Mouse (Mus musculus): ENCODE results near the gene Slc24a3. TPM values are rescaled to one million over a fixed set of nuclear protein-coding genes. Genes with fewer than 3 reads are reported as not detected.

The Slc24a3 gene
- polyA plus RNA-seq, 1 experiment from 2014 or later, result 0.68 TPM

DNA sequence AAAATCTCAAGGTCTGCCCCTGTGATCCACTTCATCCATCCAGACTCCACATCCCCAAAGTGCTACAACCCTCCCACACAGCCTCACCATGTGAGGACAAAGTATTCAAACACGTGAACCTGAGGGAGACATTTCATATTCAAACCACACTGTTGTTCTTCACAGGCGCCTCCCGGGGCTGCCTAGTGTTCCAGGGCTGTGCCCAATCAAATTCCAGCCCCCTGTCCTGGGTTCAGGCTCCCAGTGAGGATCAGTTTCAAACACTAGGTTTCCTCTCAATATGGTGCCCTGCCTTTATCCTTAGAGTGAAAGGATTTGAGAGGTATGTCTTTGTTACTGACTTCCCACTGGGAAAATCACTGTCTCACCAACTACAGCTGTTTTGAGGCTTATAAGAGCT lies 488.6 kb downstream of the Slc24a3 start:
- no peak overlapping the region for H3K27ac ChIP-seq (replicated peaks)
- 54% methylated on average over 3 of the region's 3 CpGs for WGBS (ENCODE audit: insufficient replicate concordance)
- H3K36me3 ChIP-seq (replicated peaks), result no peaks in the 10 kb centered on the region
- no peaks in the 10 kb centered on the region for H3K27me3 ChIP-seq
- no peak overlapping the region for H3K4me2 ChIP-seq
- H3K9me3 ChIP-seq (replicated peaks), result no peaks in the 10 kb centered on the region
- no peak overlapping the region for H3K4me3 ChIP-seq (replicated peaks)
- H3K9ac ChIP-seq, result no peak overlapping the region
- H3K4me1 ChIP-seq (replicated peaks), result no peaks in the 10 kb centered on the region
- ATAC-seq (ENCODE audit: insufficient read depth), result no peak

DNA sequence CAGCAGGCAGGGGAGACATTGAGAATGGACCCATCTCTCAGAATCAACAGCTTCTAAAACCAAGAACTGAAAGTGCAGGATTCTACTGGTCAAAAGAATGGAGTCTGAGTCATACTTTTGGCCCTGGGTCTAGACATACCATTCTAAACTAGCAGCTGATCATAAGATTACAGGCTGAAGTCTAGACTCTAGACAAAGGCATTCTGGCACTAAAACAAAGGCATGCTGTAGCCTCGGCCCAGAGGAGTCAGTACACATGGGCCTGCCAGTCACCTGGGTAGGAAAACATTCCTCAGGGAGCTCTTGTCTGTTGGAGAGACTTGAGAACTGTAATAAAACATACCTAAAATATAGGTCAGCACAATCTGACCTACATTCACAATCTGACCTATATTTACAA lies 489.2 kb downstream of the Slc24a3 start:
- H3K4me3 ChIP-seq (replicated peaks), result no peak overlapping the region
- H3K9me3 ChIP-seq (replicated peaks), result no peaks in the 10 kb centered on the region
- WGBS (ENCODE audit: insufficient replicate concordance), result 26% methylated on average over 1 of the region's 1 CpGs
- H3K4me1 ChIP-seq (replicated peaks), result no peaks in the 10 kb centered on the region
- no peak overlapping the region for H3K27ac ChIP-seq (replicated peaks)
- no peak overlapping the region for H3K4me2 ChIP-seq
- no peaks in the 10 kb centered on the region for H3K36me3 ChIP-seq (replicated peaks)
- H3K9ac ChIP-seq, result no peak overlapping the region
- no peak for ATAC-seq (ENCODE audit: insufficient read depth)
- H3K27me3 ChIP-seq, result no peaks in the 10 kb centered on the region

DNA sequence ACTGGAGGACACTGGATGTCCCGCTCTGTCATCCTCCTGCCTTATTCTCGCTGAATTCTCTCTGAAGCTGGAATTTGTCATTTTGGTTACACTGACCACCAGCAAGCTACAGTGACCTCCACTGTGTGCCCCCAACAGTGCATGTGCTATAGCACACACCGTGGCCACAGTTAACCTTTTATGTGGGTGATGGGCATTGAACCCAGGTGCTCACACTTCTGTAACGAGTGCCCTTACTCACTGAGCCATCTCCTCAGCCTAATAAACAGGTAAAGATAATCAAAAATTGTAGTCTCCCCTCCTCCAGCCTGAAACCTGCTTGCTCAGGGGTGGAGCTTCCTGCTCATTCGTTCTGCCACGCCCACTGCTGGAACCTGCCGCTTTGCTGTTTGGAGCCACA lies 493.7 kb downstream of the Slc24a3 start:
- no peak for ATAC-seq (ENCODE audit: insufficient read depth)

DNA sequence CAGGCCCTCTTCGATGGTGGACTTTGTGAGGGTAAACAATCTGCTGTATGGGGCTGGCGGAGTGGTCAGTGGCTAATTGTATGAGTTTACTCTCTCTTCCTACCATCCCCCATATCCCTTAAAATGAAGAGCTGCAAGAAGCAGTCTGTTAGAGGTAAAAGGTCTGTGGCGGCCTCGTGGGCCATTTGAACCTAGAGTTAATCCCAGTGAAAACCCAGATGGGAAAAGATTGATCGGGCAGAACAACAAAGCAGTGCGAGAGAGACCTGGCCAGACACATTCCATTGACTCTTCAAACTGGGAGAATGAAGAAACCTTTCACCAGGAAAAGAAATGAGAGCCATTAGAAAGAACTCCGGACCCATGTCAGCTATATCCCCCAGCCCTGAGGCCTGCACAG lies 496.3 kb downstream of the Slc24a3 start:
- Histone ChIP-seq H3K27ac (replicated peaks) (no peak overlapping the region), H3K4me3 (replicated peaks) (no peak overlapping the region), H3K4me2 (no peak overlapping the region), H3K36me3 (replicated peaks) (no peaks in the 10 kb centered on the region), H3K27me3 (no peaks in the 10 kb centered on the region), H3K4me1 (replicated peaks) (no peaks in the 10 kb centered on the region), H3K9me3 (replicated peaks) (no peaks in the 10 kb centered on the region), H3K9ac (no peak overlapping the region)
- WGBS (ENCODE audit: insufficient replicate concordance), result 61% methylated on average over 7 of the region's 7 CpGs
- ATAC-seq (ENCODE audit: insufficient read depth), result no peak

More for the DNA sequence above, 493.7 kb downstream of the Slc24a3 start:
- WGBS (ENCODE audit: insufficient replicate concordance), result 54% methylated on average over 6 of the region's 7 CpGs
- no peak overlapping the region for H3K27ac ChIP-seq (replicated peaks)
- no peaks in the 10 kb centered on the region for H3K27me3 ChIP-seq
- no peak overlapping the region for H3K4me2 ChIP-seq
- H3K36me3 ChIP-seq (replicated peaks), result no peaks in the 10 kb centered on the region
- H3K4me1 ChIP-seq (replicated peaks), result no peaks in the 10 kb centered on the region
- H3K9ac ChIP-seq, result no peak overlapping the region
- no peaks in the 10 kb centered on the region for H3K9me3 ChIP-seq (replicated peaks)
- H3K4me3 ChIP-seq (replicated peaks), result no peak overlapping the region

DNA sequence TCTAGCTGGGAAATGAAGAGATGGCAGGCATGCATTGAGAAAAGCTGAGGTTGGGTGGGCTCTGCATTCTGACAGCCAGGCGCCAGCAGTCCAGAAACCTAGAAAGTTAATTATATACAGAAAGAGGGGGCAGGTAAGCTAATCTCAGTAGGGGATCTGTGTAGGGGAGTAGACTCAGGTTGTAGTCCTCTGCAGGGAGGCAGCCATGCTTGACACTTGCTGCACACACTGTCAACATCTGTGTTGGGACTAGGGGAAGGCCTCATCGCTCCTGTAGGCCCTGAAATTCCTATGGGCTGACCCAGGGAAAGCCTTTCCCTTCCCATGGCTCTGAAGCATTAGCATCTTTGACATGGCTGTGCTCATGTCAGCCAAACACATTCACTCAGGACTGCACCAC lies 496.8 kb downstream of the Slc24a3 start:
- Histone ChIP-seq H3K9ac (no peak overlapping the region), H3K4me1 (replicated peaks) (no peaks in the 10 kb centered on the region), H3K9me3 (replicated peaks) (no peaks in the 10 kb centered on the region), H3K36me3 (replicated peaks) (no peaks in the 10 kb centered on the region), H3K4me3 (replicated peaks) (no peak overlapping the region), H3K27ac (replicated peaks) (no peak overlapping the region), H3K4me2 (no peak overlapping the region), H3K27me3 (no peaks in the 10 kb centered on the region)
- ATAC-seq (ENCODE audit: insufficient read depth), result no peak
- WGBS (ENCODE audit: insufficient replicate concordance), result 59% methylated on average over 2 of the region's 2 CpGs

DNA sequence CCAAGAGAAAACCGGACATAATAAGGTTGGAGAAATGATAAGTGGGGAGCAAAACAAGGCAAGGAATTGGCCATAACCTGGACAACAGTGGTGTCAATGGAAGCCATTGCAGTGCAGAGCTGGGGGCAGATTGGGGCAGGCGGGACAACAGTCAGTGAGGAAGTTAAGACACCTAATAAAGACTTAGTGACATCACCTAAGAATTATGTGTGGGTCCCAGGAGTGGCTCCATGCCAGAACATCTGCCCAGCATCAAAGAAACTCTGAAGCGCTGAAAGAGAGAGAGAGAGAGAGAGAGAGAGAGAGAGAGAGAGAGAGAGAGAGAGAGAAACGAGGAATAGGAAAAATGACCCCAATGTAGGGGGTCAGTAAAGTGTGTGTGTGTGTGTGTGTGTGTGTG lies 500.6 kb downstream of the Slc24a3 start:
- Histone ChIP-seq H3K27ac (replicated peaks) (no peak overlapping the region), H3K36me3 (replicated peaks) (no peaks in the 10 kb centered on the region), H3K4me1 (replicated peaks) (no peaks in the 10 kb centered on the region), H3K4me2 (no peak overlapping the region), H3K9ac (no peak overlapping the region), H3K4me3 (replicated peaks) (no peak overlapping the region), H3K9me3 (replicated peaks) (no peaks in the 10 kb centered on the region), H3K27me3 (no peaks in the 10 kb centered on the region)
- WGBS (ENCODE audit: insufficient replicate concordance), result 53% methylated on average over 4 of the region's 4 CpGs
- no peak for ATAC-seq (ENCODE audit: insufficient read depth)

DNA sequence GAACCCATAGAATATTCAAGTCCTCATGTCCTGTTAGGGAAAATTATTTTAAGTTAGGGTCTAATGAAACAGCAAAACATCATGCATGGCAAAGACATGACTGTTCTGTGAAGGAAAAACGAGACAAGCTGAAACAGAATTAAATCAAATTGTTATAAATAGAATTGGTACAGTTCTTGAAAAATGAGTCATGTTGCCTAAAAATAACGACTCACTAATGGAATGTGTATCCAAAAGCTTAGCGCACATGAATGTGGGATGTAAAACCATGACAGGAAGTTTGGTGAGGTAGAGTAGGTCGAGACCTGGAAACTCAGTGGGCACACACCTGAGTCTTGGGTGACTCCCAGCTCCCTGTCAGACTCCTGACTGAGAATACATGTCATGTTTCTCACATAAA lies 502.6 kb downstream of the Slc24a3 start:
- Histone ChIP-seq H3K27ac (replicated peaks) (no peak overlapping the region), H3K4me1 (replicated peaks) (peaks cover 7% of the 10 kb centered on the region; the same call in 1 of the 2 replicates), H3K27me3 (peaks cover 8% of the 10 kb centered on the region), H3K9me3 (replicated peaks) (no peaks in the 10 kb centered on the region), H3K36me3 (replicated peaks) (no peaks in the 10 kb centered on the region), H3K4me3 (replicated peaks) (no peak overlapping the region), H3K4me2 (no peak overlapping the region), H3K9ac (no peak overlapping the region)
- 57% methylated on average over 4 of the region's 4 CpGs for WGBS (ENCODE audit: insufficient replicate concordance)
- ATAC-seq (ENCODE audit: insufficient read depth), result no peak

DNA sequence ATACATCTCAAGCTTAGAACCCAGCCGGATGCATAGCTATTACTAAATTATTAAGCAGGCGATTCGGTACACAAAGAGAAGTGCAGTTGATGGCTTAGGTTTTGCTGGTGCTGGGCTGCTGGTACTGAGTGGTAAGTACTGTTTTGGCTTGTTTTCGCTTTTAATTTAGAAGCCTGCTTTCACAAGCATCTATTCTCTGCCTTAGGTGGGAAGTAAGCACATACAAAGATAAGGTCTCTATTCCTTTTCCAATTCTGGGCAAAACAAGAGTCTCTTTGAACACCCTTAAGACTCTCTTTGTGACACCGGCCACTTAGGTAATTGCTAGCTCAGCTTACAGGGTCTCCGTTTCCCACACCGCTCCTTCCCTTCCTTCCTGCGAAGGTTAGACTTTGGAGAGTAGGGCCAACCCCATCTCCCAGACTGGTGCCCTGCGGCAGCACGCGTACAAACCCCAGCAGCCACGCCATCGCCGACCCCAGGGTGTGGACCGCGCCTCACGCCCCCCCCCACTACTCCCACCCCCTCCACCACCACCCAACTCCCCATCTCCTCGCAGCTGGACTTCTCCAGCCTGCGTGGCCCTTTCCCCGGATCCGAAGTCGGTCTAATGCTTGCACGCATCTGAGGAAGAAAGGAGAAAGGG lies 507.1 kb downstream of the Slc24a3 start:
- 5% methylated on average over 23 of the region's 23 CpGs for WGBS (ENCODE audit: insufficient replicate concordance)
- H3K36me3 ChIP-seq (replicated peaks), result no peaks in the 10 kb centered on the region
- H3K27ac ChIP-seq (replicated peaks), result 0 out of 2 replicates have a peak overlapping the region, but pooled peaks have one; percentile 2

DNA sequence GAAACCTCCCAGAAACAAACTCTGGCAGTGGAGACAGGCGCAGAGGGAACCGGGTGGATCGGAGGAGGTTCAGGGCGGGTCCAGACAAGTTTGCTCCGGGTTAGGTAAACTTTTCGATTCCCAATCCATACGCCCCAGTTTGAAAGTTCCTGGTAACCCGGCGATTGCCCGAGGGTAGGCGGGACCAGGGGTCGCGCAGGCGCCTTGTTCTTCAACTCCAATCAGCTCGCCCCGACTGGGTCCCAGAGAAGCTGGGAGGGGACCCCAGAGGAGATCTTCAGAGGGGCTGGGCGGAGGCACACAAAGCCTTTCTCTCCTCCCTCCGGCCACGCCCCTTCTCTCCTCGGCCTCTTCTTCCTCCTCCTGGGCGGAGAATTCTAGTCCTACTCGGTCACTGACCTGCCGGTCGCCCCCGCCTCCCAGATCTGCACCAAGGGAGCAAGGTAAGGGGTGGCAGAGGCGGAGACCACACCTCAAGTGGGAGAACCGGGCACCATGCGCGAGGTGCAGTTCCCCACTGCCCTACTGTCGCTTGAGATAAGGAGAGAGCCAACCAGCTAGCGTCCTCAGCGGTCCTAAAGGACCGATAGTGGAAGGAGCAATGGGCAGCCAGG lies 507.7 kb downstream of the Slc24a3 start, which contains the start of gene Rin2:
TSS of gene Rin2 (plus strand) at position 74 of the 614 bp plus-strand sequence.
- peak within 1 kb of the TSS; percentile 75 for H3K4me2 ChIP-seq
- under 1% methylated on average over 33 of the region's 33 CpGs for WGBS (ENCODE audit: insufficient replicate concordance)
- peak within 1 kb of the TSS; percentile 59 for H3K4me3 ChIP-seq (replicated peaks)
- H3K9ac ChIP-seq, result no peak within 1 kb of the TSS
- H3K36me3 ChIP-seq (replicated peaks), result no peaks in the 10 kb centered on the region
- no peaks in the 10 kb centered on the region for H3K9me3 ChIP-seq (replicated peaks)
- H3K27me3 ChIP-seq, result peaks cover 17% of the 10 kb centered on the region
- H3K27ac ChIP-seq (replicated peaks), result 0 out of 2 replicates have a peak within 1 kb of the TSS, but pooled peaks have one; percentile 2
- ATAC-seq (ENCODE audit: insufficient read depth), result peak; percentile 55
- H3K4me1 ChIP-seq (replicated peaks), result peaks cover 16% of the 10 kb centered on the region

More for the DNA sequence above, 507.1 kb downstream of the Slc24a3 start:
- Histone ChIP-seq H3K9ac (no peak overlapping the region), H3K9me3 (replicated peaks) (no peaks in the 10 kb centered on the region), H3K4me2 (peak overlapping the region; percentile 75), H3K4me3 (replicated peaks) (peak overlapping the region; percentile 59), H3K27me3 (peaks cover 17% of the 10 kb centered on the region), H3K4me1 (replicated peaks) (peaks cover 16% of the 10 kb centered on the region)
- no peak for ATAC-seq (ENCODE audit: insufficient read depth)

DNA sequence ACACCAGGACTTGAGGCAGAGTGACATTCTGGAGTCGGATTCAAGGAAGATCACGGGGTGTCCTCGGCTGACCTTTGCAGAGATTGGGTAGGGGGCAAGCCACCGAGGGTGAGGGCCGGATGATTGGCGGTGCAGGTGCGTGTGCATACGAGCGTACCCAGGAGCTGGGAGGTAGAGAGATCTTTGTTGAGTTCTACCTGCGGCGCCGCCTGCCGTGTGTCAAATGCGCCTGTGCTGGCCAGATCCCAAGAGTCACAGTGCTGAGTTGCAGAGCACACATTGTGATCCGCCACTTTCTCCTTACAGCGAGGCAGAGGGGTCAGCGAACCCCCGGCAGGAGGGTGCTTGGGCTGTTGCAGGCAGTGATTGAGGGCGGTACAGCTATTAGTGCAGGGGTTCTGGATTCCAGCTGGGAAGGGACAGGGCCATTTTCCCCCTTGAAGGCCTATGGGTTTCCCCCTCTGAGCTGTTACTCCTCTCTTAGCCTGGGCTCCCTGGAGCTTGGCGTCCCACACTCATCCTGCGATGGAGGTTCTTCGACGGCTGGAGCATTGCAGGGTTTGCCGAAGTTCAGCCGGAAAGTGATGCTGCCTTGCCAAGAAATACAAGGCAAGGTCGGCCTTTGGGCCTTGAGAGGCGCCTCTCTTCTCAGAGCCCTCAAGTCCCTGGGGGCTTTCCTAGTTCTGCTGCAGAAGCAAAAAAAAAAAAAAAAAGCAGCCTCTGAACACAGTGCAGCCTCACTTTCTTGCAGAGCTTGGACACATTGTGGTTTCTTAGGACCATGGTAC lies 508.4 kb downstream of the Slc24a3 start:
- Histone ChIP-seq H3K9me3 (replicated peaks) (no peaks in the 10 kb centered on the region), H3K4me3 (replicated peaks) (peak overlapping the region; percentile 59), H3K36me3 (replicated peaks) (no peaks in the 10 kb centered on the region), H3K9ac (no peak overlapping the region), H3K4me2 (peak overlapping the region; percentile 75), H3K27me3 (peaks cover 17% of the 10 kb centered on the region), H3K27ac (replicated peaks) (no peak overlapping the region), H3K4me1 (replicated peaks) (peaks cover 16% of the 10 kb centered on the region)
- 14% methylated on average over 27 of the region's 27 CpGs for WGBS (ENCODE audit: insufficient replicate concordance)
- peak; percentile 36; the same call in 1 of the 2 replicates for ATAC-seq (ENCODE audit: insufficient read depth)

DNA sequence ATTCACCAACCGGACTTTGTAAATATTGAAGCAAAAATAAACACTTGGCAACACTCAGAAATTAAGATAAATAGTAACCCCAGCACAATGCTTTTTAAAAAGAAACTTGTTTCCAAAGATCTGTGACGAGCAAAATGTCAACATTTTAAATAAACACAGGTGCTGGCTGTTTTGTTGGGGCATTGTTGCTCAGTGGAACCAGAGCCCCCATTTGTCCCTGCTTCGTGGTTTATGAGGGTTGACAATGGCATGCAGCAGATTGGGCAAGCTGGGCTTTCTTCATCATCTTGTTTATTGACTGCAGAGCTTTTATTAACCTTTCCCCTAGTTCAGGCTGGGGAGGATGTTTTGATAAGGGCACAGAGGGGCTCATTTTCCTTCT lies 509.0 kb downstream of the Slc24a3 start:
- Histone ChIP-seq H3K36me3 (replicated peaks) (no peaks in the 10 kb centered on the region), H3K4me1 (replicated peaks) (peaks cover 16% of the 10 kb centered on the region), H3K27ac (replicated peaks) (no peak overlapping the region), H3K4me3 (replicated peaks) (no peak overlapping the region), H3K9me3 (replicated peaks) (no peaks in the 10 kb centered on the region), H3K27me3 (peaks cover 17% of the 10 kb centered on the region), H3K9ac (no peak overlapping the region), H3K4me2 (peak overlapping the region; percentile 75; the same call in 1 of the 2 replicates)
- ATAC-seq (ENCODE audit: insufficient read depth), result no peak
- WGBS (ENCODE audit: insufficient replicate concordance), result 38% methylated on average over 3 of the region's 3 CpGs
